Mouse (Mus musculus): ENCODE measurements around the gene Foxn3. TPM values are rescaled to one million over a fixed set of nuclear protein-coding genes. Genes with fewer than 3 reads are reported as not detected.
A peak's percentile ranks its signal among the peaks of the same experiment; 100 is the strongest.
"Not testable (repeated sequence)": the region's sequence is repeated elsewhere in the genome, so short reads cannot be mapped to it uniquely, and the experiment has no call there.

Gene Foxn3
- total RNA-seq, 2 experiments from 2014 or later, result 95.0 to 97.1 TPM

GRCm38 (mm10) chr12:99194120-99194519 is 369.3 kb downstream of the Foxn3 start:
- DNase-seq (ENCODE audit: low spot score in 2 of 2), result not testable (repeated sequence)

GRCm38 (mm10) chr12:99187671-99188070 is 375.7 kb downstream of the Foxn3 start:
- DNase-seq (ENCODE audit: low spot score in 2 of 2), result no peak

- no peak for DNase-seq (ENCODE audit: low spot score in 2 of 2)
Observed at GRCm38 (mm10) chr12:99186239-99186638, 377.1 kb downstream of the Foxn3 start.

GRCm38 (mm10) chr12:99183261-99183792 is 380.1 kb downstream of the Foxn3 start:
- no peak for DNase-seq (ENCODE audit: low spot score in 2 of 2)

GRCm38 (mm10) chr12:99182338-99182737 is 381.0 kb downstream of the Foxn3 start:
- no peak for DNase-seq (ENCODE audit: low spot score in 2 of 2)

- no peak for DNase-seq (ENCODE audit: low spot score in 2 of 2)
Observed at GRCm38 (mm10) chr12:99180234-99180824, 383.1 kb downstream of the Foxn3 start.

- no peak for DNase-seq (ENCODE audit: low spot score in 2 of 2)
Observed at GRCm38 (mm10) chr12:99174979-99175621, 388.3 kb downstream of the Foxn3 start.

- DNase-seq (ENCODE audit: low spot score in 2 of 2), result no peak
Observed at GRCm38 (mm10) chr12:99172170-99172569, 391.2 kb downstream of the Foxn3 start.

- no peak for DNase-seq (ENCODE audit: low spot score in 2 of 2)
Observed at GRCm38 (mm10) chr12:99169925-99170324, 393.5 kb downstream of the Foxn3 start.

GRCm38 (mm10) chr12:99166091-99166490 is 397.3 kb downstream of the Foxn3 start:
- no peak for DNase-seq (ENCODE audit: low spot score in 2 of 2)

- DNase-seq (ENCODE audit: low spot score in 2 of 2), result no peak
Observed at GRCm38 (mm10) chr12:99163342-99163682, 400.1 kb downstream of the Foxn3 start.

GRCm38 (mm10) chr12:99162639-99163341 is 400.6 kb downstream of the Foxn3 start:
- DNase-seq (ENCODE audit: low spot score in 2 of 2), result no peak

- DNase-seq (ENCODE audit: low spot score in 2 of 2), result no peak
Observed at GRCm38 (mm10) chr12:99162188-99162587, 401.2 kb downstream of the Foxn3 start.

GRCm38 (mm10) chr12:99160061-99160460 is 403.3 kb downstream of the Foxn3 start:
- no peak for DNase-seq (ENCODE audit: low spot score in 2 of 2)

- no peak for DNase-seq (ENCODE audit: low spot score in 2 of 2)
Observed at GRCm38 (mm10) chr12:99155904-99156303, 407.5 kb downstream of the Foxn3 start.

GRCm38 (mm10) chr12:99154230-99154629 is 409.2 kb downstream of the Foxn3 start:
- DNase-seq (ENCODE audit: low spot score in 2 of 2), result no peak

- DNase-seq (ENCODE audit: low spot score in 2 of 2), result no peak
Observed at GRCm38 (mm10) chr12:99153664-99154063, 409.7 kb downstream of the Foxn3 start.

- peak in 1 of 2 experiments; percentile 21 for DNase-seq (ENCODE audit: low spot score in 2 of 2)
Observed at GRCm38 (mm10) chr12:99150126-99150525, 413.3 kb downstream of the Foxn3 start.

GRCm38 (mm10) chr12:99149193-99149592 is 414.2 kb downstream of the Foxn3 start:
- DNase-seq (ENCODE audit: low spot score in 2 of 2), result no peak

All from adrenal gland, postnatal 4 days (tissue).